Mouse (Mus musculus): Measurements from ENCODE around the gene Pspn.

Gene Pspn

GRCm38 (mm10) chr17:56999968-57000609 is at the start of gene Pspn:
Gene Pspn (minus strand): TSS chr17:57000018.
- no peak for DNase-seq

GRCm38 (mm10) chr17:57048816-57049215 is 49.0 kb upstream of the Pspn start:
- DNase-seq, result no peak

GRCm38 (mm10) chr17:57047406-57047805 is 47.6 kb upstream of the Pspn start:
- DNase-seq, result peak; percentile 49

- DNase-seq, result no peak
Observed at GRCm38 (mm10) chr17:57041554-57041953, 41.7 kb upstream of the Pspn start, which contains the start of gene Slc25a41. Gene Slc25a41 (minus strand): TSS chr17:57041654.

- no peak for DNase-seq
Observed at GRCm38 (mm10) chr17:57038978-57039377, 39.2 kb upstream of the Pspn start.

GRCm38 (mm10) chr17:57032854-57033253 is 33.0 kb upstream of the Pspn start:
- DNase-seq, result no peak

- DNase-seq, result peak; percentile 100
Observed at GRCm38 (mm10) chr17:57031661-57032420, 32.0 kb upstream of the Pspn start.

- DNase-seq, result peak; percentile 76
Observed at GRCm38 (mm10) chr17:57030931-57031660, 31.3 kb upstream of the Pspn start, which contains the start of gene Khsrp. Gene Khsrp (minus strand): TSS chr17:57031522.

GRCm38 (mm10) chr17:57029691-57030090 is 29.9 kb upstream of the Pspn start:
- DNase-seq, result peak; percentile 12

- no peak for DNase-seq
Observed at GRCm38 (mm10) chr17:57027471-57027870, 27.7 kb upstream of the Pspn start.

GRCm38 (mm10) chr17:57020960-57021359 is 21.1 kb upstream of the Pspn start:
- no peak for DNase-seq

GRCm38 (mm10) chr17:57019693-57020092 is 19.9 kb upstream of the Pspn start:
- no peak for DNase-seq

GRCm38 (mm10) chr17:57012245-57012795 is 12.5 kb upstream of the Pspn start:
- DNase-seq, result no peak

- peak; percentile 99 for DNase-seq
Observed at GRCm38 (mm10) chr17:57011236-57012141, 11.7 kb upstream of the Pspn start, which contains the start of the genes Gtf2f1 and Gm17949. Gene Gtf2f1 (minus strand): TSS chr17:57011288. Gene Gm17949 (plus strand): TSS chr17:57011469.

- no peak for DNase-seq
Observed at GRCm38 (mm10) chr17:57010911-57011235, 11.1 kb upstream of the Pspn start.

GRCm38 (mm10) chr17:57007137-57007905 is 7.5 kb upstream of the Pspn start:
- no peak for DNase-seq

- no peak for DNase-seq
Observed at GRCm38 (mm10) chr17:57003994-57004393, 4.2 kb upstream of the Pspn start.

GRCm38 (mm10) chr17:57001228-57001627 is 1.4 kb upstream of the Pspn start:
- DNase-seq, result no peak

GRCm38 (mm10) chr17:56999414-56999813 is 404 bp downstream of the Pspn start:
- DNase-seq, result no peak

GRCm38 (mm10) chr17:56997029-56997667 is 2.7 kb downstream of the Pspn start, which contains the start of gene Alkbh7:
Gene Alkbh7 (plus strand): TSS chr17:56997339.
- DNase-seq, result peak; percentile 97

- DNase-seq, result no peak
Observed at GRCm38 (mm10) chr17:56996506-56996905, 3.3 kb downstream of the Pspn start.
